Mouse (Mus musculus) CH12.LX (cell line): ENCODE data around the gene Hist2h2bb. TPM values are rescaled to one million over a fixed set of nuclear protein-coding genes. Genes with fewer than 3 reads are reported as not detected.
"Not testable (repeated sequence)": the region's sequence is repeated elsewhere in the genome, so short reads cannot be mapped to it uniquely, and the experiment has no call there.

Experiments used
- DNase-seq: peaks from one replicate; pipeline ENCODE4 v3.0.0-alpha.2; 2013; ENCODE audit errors: extremely low read depth
- H3K27ac ChIP-seq: 2 replicates; pipeline ENCODE4 v1.5.1; 2012; ENCODE audit warnings: low read depth, mild to moderate bottlenecking, control low read depth, moderate library complexity; ENCODE audit not compliant: insufficient read depth
- H3K27me3 ChIP-seq: replicated peaks from 2 replicates; pipeline ENCODE3; 2012; ENCODE audit warnings: inconsistent platforms
- H3K36me3 ChIP-seq, 2 experiments: replicated peaks in 1 of 2; 2 replicates each; pipeline versions ENCODE3 to v1.6.1; 2012; ENCODE audit warnings: inconsistent platforms in 1 of 2, low read length in 1 of 2, mild to moderate bottlenecking in 1 of 2, mixed read lengths in 1 of 2, moderate library complexity in 1 of 2; ENCODE audit not compliant: control insufficient read depth in 1 of 2, insufficient read depth in 1 of 2
- H3K4me1 ChIP-seq, 2 experiments: 2 replicates each; pipeline ENCODE4 v1.6.1; 2012; ENCODE audit warnings: inconsistent platforms in 1 of 2, moderate library complexity in 1 of 2; ENCODE audit not compliant: insufficient read depth in 2 of 2, control insufficient read depth in 1 of 2
- H3K4me2 ChIP-seq: 2 replicates; pipeline ENCODE4 v1.6.1; 2012; ENCODE audit warnings: low read depth, mild to moderate bottlenecking, control low read depth; ENCODE audit not compliant: poor library complexity, insufficient read depth, severe bottlenecking
- H3K4me3 ChIP-seq, 3 experiments: fragments of 150-350 bp in 1 of 3; sonication (generic) in 1 of 3; replicated peaks in 1 of 3; 2 replicates each; pipeline versions ENCODE3 to v1.5.1; 2011 to 2012; ENCODE audit warnings: low read depth in 2 of 3, low read length in 2 of 3, mild to moderate bottlenecking in 2 of 3, moderate library complexity in 2 of 3, control low read depth in 1 of 3, improper control_type of control experiment in 1 of 3, inconsistent platforms in 1 of 3, mixed read lengths in 1 of 3; ENCODE audit not compliant: poor library complexity in 1 of 3
- H3K79me2 ChIP-seq: replicated peaks from 2 replicates; pipeline ENCODE4 v1.6.1; 2012; ENCODE audit warnings: mild to moderate bottlenecking, moderate library complexity; ENCODE audit not compliant: control insufficient read depth, poor library complexity, insufficient read depth, severe bottlenecking; ENCODE audit errors: extremely low read depth
- H3K9ac ChIP-seq: 2 replicates; pipeline ENCODE4 v1.6.1; 2012; ENCODE audit warnings: low read depth, mild to moderate bottlenecking, control low read depth, moderate library complexity; ENCODE audit not compliant: insufficient read depth
- H3K9me3 ChIP-seq: replicated peaks from 2 replicates; pipeline ENCODE3; 2012; ENCODE audit warnings: low read length, inconsistent platforms, mixed read lengths
- BHLHE40 ChIP-seq: IDR thresholded peaks from 2 replicates; pipeline ENCODE4 v1.6.1; 2011; ENCODE audit warnings: mild to moderate bottlenecking, low read depth, low read length, improper control_type of control experiment
- CHD1 ChIP-seq: IDR thresholded peaks from 2 replicates; pipeline ENCODE4 v1.6.1; 2012; ENCODE audit warnings: low read depth, low read length, improper control_type of control experiment, inconsistent platforms
- CTCF ChIP-seq, 2 experiments: IDR thresholded peaks in 1 of 2; conservative IDR thresholded peaks in 1 of 2; 2 replicates each; pipeline ENCODE4 v1.5.1; 2011 to 2012; ENCODE audit warnings: low read depth in 2 of 2, low read length in 2 of 2, improper control_type of control experiment in 1 of 2, inconsistent platforms in 1 of 2, mild to moderate bottlenecking in 1 of 2, moderate library complexity in 1 of 2
- EP300 ChIP-seq: IDR thresholded peaks from 2 replicates; pipeline ENCODE4 v1.6.1; 2011; ENCODE audit warnings: low read length, improper control_type of control experiment
- ETS1 ChIP-seq: conservative IDR thresholded peaks from 2 replicates; pipeline ENCODE4 v1.6.1; 2012; ENCODE audit warnings: low read depth, mild to moderate bottlenecking, inconsistent platforms, low read length, improper control_type of control experiment, moderate library complexity
- GABPA ChIP-seq: IDR thresholded peaks from 2 replicates; pipeline ENCODE4 v1.6.1; 2012; ENCODE audit warnings: low read depth, low read length, improper control_type of control experiment, inconsistent platforms; ENCODE audit not compliant: insufficient replicate concordance
- HCFC1 ChIP-seq: IDR thresholded peaks from 2 replicates; pipeline ENCODE4 v1.6.1; 2012; ENCODE audit warnings: low read depth, mild to moderate bottlenecking, inconsistent platforms, low read length, improper control_type of control experiment
- JUN ChIP-seq: IDR thresholded peaks from 2 replicates; pipeline ENCODE4 v1.6.1; 2011; ENCODE audit warnings: low read depth, mild to moderate bottlenecking, low read length, improper control_type of control experiment, moderate library complexity; ENCODE audit not compliant: insufficient read depth
- MAFK ChIP-seq: IDR thresholded peaks from 2 replicates; pipeline ENCODE4 v1.6.1; 2011; ENCODE audit warnings: low read length, improper control_type of control experiment; ENCODE audit not compliant: insufficient replicate concordance
- MAX ChIP-seq: IDR thresholded peaks from 2 replicates; pipeline ENCODE4 v1.6.1; 2011; ENCODE audit warnings: low read length, improper control_type of control experiment
- MEF2A ChIP-seq: IDR thresholded peaks from 2 replicates; pipeline ENCODE4 v1.6.1; 2014; ENCODE audit warnings: low read depth, mild to moderate bottlenecking, inconsistent platforms, low read length, improper control_type of control experiment, borderline replicate concordance
- NELFE ChIP-seq: IDR thresholded peaks from 2 replicates; pipeline ENCODE4 v1.6.1; 2011; ENCODE audit warnings: low read depth, low read length, improper control_type of control experiment
- NRF1 ChIP-seq: IDR thresholded peaks from 2 replicates; pipeline ENCODE4 v1.6.1; 2014; ENCODE audit warnings: low read depth, mild to moderate bottlenecking, inconsistent platforms, low read length, improper control_type of control experiment, moderate library complexity
- POLR2A ChIP-seq: IDR thresholded peaks from 2 replicates; pipeline ENCODE4 v1.6.1; 2011; ENCODE audit warnings: low read depth, mild to moderate bottlenecking, improper control_type of control experiment, low read length
- POLR2AphosphoS2 ChIP-seq: IDR thresholded peaks from 2 replicates; pipeline ENCODE4 v1.6.1; 2011; ENCODE audit warnings: low read depth, low read length, improper control_type of control experiment
- TBP ChIP-seq: conservative IDR thresholded peaks from 2 replicates; pipeline ENCODE4 v1.6.1; 2011; ENCODE audit warnings: low read depth, low read length, improper control_type of control experiment
- TCF12 ChIP-seq: IDR thresholded peaks from 2 replicates; pipeline ENCODE4 v1.6.1; 2014; ENCODE audit warnings: low read depth, mild to moderate bottlenecking, inconsistent platforms, low read length, improper control_type of control experiment
- USF1 ChIP-seq: IDR thresholded peaks from 2 replicates; pipeline ENCODE4 v1.6.1; 2014; ENCODE audit warnings: low read depth, mild to moderate bottlenecking, inconsistent platforms, low read length, improper control_type of control experiment
- ZC3H11A ChIP-seq: IDR thresholded peaks from 2 replicates; pipeline ENCODE4 v1.6.1; 2012; ENCODE audit warnings: low read depth, mild to moderate bottlenecking, inconsistent platforms, low read length, improper control_type of control experiment
- ZKSCAN1 ChIP-seq: IDR thresholded peaks from 2 replicates; pipeline ENCODE4 v1.6.1; 2012; ENCODE audit warnings: low read depth, inconsistent platforms, low read length, improper control_type of control experiment, borderline replicate concordance
- ZMIZ1 ChIP-seq: IDR thresholded peaks from 2 replicates; pipeline ENCODE4 v1.6.1; 2012; ENCODE audit warnings: low read depth, mild to moderate bottlenecking, inconsistent platforms, low read length, improper control_type of control experiment
- ZNF384 ChIP-seq: IDR thresholded peaks from 2 replicates; pipeline ENCODE4 v1.6.1; 2012; ENCODE audit warnings: low read depth, low read length, improper control_type of control experiment, inconsistent platforms
- dilution Hi-C: fragments of 300-500 bp; cut with MboI; formaldehyde crosslinking; loops from 2 replicates; pipeline ENCODE4 v1.14.3; 2020; ENCODE audit warnings: low sequenced_read_pairs; ENCODE audit not compliant: extremely low pct_unique_long_range_greater_than_20kb, extremely low pct_ligation_motif_present
- in situ Hi-C: fragments of 300-500 bp; cut with MboI; formaldehyde crosslinking; loops from 3 replicates; pipeline ENCODE4 v1.14.3; 2019; ENCODE audit warnings: low sequenced_read_pairs, low pct_ligation_motif_present, low pct_unique_long_range_greater_than_20kb, mixed read lengths
- polyA plus RNA-seq: library from polyadenylated mRNA; unstranded; fragments of >175 nt; gene quantifications from 2 replicates; pipeline ENCODE4 v1.2.1, GENCODE M21; 2012; ENCODE audit warnings: low read depth; ENCODE audit not compliant: insufficient read length
- total RNA-seq, 2 experiments: library from RNA; depleted of rRNA; stranded (reverse); fragments of 300-350 nt in 1 of 2; fragments of >200 nt in 1 of 2; gene quantifications; 2 replicates each; pipeline ENCODE4 v1.2.3; 2012 to 2014

Hist2h2bb gene
- total and polyA plus RNA-seq, 3 experiments = 4.1 to 2,265 (median 51.9) TPM

DNA sequence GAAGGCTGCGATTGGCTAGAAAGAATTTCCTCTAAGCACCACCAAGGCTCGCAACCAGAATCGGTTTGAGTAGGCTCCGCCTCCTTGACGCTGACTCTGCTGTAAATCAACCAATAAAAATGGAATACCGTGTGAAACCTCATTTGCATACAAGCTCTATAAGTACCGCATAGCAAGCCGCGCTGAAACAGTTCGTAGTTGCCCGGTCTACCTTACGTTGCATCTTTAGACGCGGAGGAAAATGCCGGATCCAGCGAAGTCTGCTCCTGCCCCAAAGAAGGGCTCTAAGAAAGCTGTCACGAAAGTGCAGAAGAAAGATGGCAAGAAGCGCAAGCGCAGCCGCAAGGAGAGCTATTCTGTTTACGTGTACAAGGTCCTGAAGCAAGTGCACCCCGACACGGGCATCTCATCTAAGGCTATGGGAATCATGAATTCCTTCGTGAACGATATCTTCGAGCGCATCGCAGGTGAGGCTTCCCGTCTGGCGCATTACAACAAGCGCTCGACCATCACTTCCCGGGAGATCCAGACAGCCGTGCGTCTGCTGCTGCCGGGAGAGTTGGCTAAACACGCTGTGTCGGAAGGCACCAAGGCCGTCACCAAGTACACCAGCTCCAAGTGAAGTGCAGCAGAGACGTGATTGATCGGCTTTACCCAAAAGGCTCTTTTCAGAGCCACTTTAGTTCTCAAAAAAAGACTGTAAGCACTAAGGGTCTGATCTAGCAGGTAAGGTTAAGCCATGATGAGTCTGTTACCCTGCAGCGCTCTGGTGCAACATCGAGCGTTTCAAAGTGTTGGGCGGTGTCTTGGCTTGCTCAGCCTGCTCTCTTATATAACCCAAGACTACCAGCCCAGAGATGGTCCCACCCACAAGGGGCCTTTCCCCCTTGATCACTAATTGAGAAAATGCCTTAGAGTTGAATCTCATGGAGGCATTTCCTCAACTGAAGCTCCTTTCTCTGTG, at the start of gene Hist2h2bb (continued):
- TF ChIP-seq JUN (no peak), ZMIZ1 (peak; percentile 100)

DNA sequence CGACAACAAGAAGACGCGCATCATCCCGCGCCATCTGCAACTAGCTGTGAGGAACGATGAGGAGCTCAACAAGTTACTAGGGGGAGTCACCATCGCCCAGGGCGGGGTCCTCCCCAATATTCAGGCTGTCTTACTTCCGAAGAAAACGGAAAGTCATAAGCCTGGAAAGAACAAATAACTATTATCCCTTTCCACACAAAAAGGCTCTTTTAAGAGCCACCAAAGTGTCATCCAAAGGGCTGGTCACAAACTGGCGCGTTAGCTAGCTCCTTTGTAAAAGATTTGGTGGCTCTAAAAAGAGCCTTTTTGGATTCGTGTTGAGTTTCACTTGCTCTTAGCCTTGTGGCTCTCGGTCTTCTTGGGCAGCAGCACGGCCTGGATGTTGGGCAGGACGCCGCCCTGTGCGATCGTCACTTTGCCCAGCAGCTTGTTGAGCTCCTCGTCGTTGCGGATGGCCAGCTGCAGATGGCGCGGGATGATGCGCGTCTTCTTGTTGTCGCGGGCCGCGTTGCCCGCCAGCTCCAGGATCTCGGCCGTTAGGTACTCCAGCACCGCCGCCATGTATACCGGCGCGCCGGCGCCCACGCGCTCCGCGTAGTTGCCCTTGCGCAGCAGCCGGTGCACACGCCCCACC, 49.3 kb upstream of the Hist2h2bb start:
- Histone ChIP-seq H3K79me2 (peaks cover 16% of the 10 kb centered on the region), H3K9ac (peak overlapping the region; percentile 99), H3K4me3 (peak overlapping the region; percentile 62 to 75 (median 73)), H3K4me2 (peak overlapping the region; percentile 42), H3K4me1 (peaks cover 6 to 38% of the 10 kb centered on the region in 2 experiments), H3K27ac (peak overlapping the region; percentile 99)
- TF ChIP-seq MEF2A (0 out of 2 replicates have a peak, but pooled peaks have one; percentile 6), POLR2AphosphoS2 (peak; percentile 99), NRF1 (0 out of 2 replicates have a peak, but pooled peaks have one; percentile 32), CHD1 (peak; percentile 68; the same call in 1 of the 2 replicates), NELFE (peak; percentile 68; the same call in 1 of the 2 replicates), POLR2A (peak; percentile 90), ZMIZ1 (peak; percentile 85; the same call in 1 of the 2 replicates)
- H3K36me3 ChIP-seq, H3K9me3 ChIP-seq, H3K27me3 ChIP-seq, dilution Hi-C loops: not testable (repeated sequence)
- in situ Hi-C loops = loop anchor here (10.0 kb wide), 2 partner anchors 255 to 565 kb away; partner anchors contain the start of gene Mcl1
- DNase-seq = peak; percentile 69

DNA sequence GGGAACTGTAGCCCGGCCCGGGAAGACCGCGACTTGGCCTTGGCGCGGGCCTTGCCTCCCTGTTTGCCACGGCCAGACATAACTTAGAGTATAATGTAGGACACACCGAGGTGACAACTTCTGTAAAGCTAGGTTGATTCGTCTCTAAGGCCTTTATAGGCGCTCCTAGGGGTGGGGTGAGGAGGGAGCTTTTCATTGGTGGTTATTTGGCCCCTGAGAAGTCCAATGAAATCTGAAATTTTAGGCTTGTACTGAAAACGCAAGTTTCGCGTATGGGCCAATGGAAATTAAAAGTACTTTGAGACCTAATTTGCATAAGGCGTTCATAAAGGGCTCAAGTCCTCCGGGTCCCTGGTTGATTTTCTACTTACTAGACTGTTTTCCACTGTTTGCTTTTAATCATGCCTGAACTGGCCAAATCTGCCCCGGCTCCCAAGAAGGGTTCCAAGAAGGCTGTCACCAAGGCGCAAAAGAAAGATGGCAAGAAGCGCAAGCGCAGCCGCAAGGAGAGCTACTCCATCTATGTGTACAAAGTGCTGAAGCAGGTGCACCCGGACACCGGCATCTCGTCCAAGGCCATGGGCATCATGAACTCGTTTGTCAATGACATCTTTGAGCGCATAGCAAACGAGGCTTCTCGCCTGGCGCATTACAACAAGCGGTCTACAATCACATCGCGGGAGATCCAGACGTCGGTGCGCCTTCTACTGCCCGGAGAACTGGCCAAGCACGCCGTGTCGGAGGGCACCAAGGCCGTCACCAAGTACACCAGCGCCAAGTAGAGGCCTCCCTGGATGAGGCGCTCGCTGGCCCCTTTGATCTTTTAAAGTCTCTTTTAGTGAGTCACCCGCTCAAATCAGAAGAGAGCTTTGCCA, 48.5 kb upstream of the Hist2h2bb start, which contains the start of the genes Hist2h2ac and Hist2h2be:
Gene Hist2h2ac, minus strand, starts transcription at position 116 of the 875 bp plus-strand sequence.
Gene Hist2h2be, plus strand, starts transcription at position 355 of the 875 bp plus-strand sequence.
- H3K4me1 ChIP-seq = peaks cover 11 to 45% of the 10 kb centered on the region in 2 experiments
- no peaks in the 10 kb centered on the region for H3K36me3 ChIP-seq
- DNase-seq = peak; percentile 97
- in situ Hi-C loops (loop anchor here (10.0 kb wide), 2 partner anchors 256 to 566 kb away; partner anchors contain the start of gene Mcl1), dilution Hi-C loops (no loop called here)
- H3K79me2 ChIP-seq = peaks cover 16% of the 10 kb centered on the region
- H3K9ac ChIP-seq = peak within 1 kb of the TSS; percentile 99
- H3K4me3 ChIP-seq = peak within 1 kb of the TSS; percentile 62 to 75 (median 75)
- peak within 1 kb of the TSS; percentile 76 for H3K4me2 ChIP-seq
- no peaks in the 10 kb centered on the region for H3K27me3 ChIP-seq
- peak within 1 kb of the TSS; percentile 99 for H3K27ac ChIP-seq
- no peaks in the 10 kb centered on the region for H3K9me3 ChIP-seq
- TF ChIP-seq ZNF384 = no peak
- TF ChIP-seq GABPA = no peak
- TF ChIP-seq MEF2A = peak; percentile 31; the same call in 1 of the 2 replicates
- no peak for TF ChIP-seq CTCF (conservative IDR thresholded peaks at IDR 0.05 in 1 of 2, IDR thresholded peaks at IDR 0.05 in 1 of 2; ENCODE audit: low read depth in 2 of 2, low read length in 2 of 2)
- no peak for TF ChIP-seq ZKSCAN1
- peak; percentile 86 for TF ChIP-seq POLR2A
- TF ChIP-seq EP300 = 0 out of 2 replicates have a peak, but pooled peaks have one; percentile 35
- peak; percentile 79 for TF ChIP-seq NRF1
- TF ChIP-seq TBP = peak; percentile 99
- peak; percentile 93 for TF ChIP-seq CHD1
- TF ChIP-seq ZC3H11A = no peak
- TF ChIP-seq USF1 = no peak
- TF ChIP-seq MAFK = peak; percentile 68; the same call in 1 of the 2 replicates
- no peak for TF ChIP-seq BHLHE40
- peak; percentile 61 for TF ChIP-seq MAX
- no peak for TF ChIP-seq ETS1
- no peak for TF ChIP-seq JUN
- TF ChIP-seq HCFC1 = peak; percentile 65
- TF ChIP-seq TCF12 = peak; percentile 86
